Mouse (Mus musculus): ENCODE measurements around the gene Nrf1. TPM values are rescaled to one million over a fixed set of nuclear protein-coding genes. Genes with fewer than 3 reads are reported as not detected.

Nrf1 gene
- polyA plus RNA-seq, 1 experiment from 2014 or later = 70.1 TPM

DNA sequence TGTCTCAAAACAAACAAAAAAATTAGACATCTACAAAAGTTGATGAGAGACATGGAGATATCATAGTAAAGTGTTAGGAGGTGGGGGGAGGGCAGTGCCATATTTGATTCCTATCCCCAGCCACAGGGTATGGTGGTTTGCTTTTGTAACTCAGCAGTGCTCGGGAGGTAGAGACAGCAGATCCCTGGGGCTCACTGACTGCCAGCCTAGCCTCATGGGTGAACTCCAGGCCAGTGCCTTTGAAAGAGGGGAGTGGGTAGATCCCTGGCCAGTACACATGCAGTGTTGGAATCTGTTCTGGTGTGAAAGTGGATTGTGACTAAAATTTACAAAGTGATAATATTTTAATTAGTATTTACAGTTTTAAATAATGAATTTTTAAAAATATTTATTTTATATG is 75.6 kb downstream of the Nrf1 start:
- no peak overlapping the region for H3K4me2 ChIP-seq (replicated peaks; ENCODE audit: low read depth, low read length)

DNA sequence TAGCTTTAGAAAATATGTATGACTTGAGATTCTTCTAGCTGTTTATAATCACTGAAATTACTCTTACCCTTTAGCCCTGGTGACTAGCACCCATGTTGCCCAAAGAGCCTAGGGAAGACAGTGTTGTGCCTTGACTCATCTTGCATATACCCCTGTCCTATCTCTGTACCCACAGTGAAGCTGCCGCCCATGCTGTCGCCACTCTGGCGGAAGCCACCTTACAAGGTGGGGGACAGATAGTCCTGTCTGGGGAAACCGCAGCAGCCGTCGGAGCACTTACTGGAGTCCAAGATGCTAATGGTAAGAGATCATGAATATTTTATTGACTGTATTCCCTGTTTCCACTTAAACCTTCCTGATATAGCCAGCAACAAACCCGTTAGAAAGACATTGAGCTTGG is 78.3 kb downstream of the Nrf1 start:
- no peaks in the 10 kb centered on the region for H3K9me3 ChIP-seq (ENCODE audit: control insufficient read depth, low read length)
- no peaks in the 10 kb centered on the region for H3K27me3 ChIP-seq (ENCODE audit: control insufficient read depth, insufficient read depth, low read length)
- no peak overlapping the region for H3K9ac ChIP-seq (ENCODE audit: low read depth, low read length)
- no peak overlapping the region for H3K4me2 ChIP-seq (replicated peaks; ENCODE audit: low read depth, low read length)
- no peak overlapping the region for H3K4me3 ChIP-seq (ENCODE audit: low read length)
- H3K4me1 ChIP-seq (ENCODE audit: control insufficient read depth, insufficient read depth, low read length) = no peaks in the 10 kb centered on the region
- 95% methylated on average over 7 of the region's 7 CpGs for WGBS
- H3K27ac ChIP-seq (ENCODE audit: low read depth, low read length) = no peak overlapping the region
- ATAC-seq (ENCODE audit: low FRiP score, low TSS enrichment) = no peak
- H3K36me3 ChIP-seq (ENCODE audit: control insufficient read depth, insufficient read depth, low read length) = peaks cover 68% of the 10 kb centered on the region

More for the DNA sequence above, 75.6 kb downstream of the Nrf1 start:
- no peak overlapping the region for H3K27ac ChIP-seq (ENCODE audit: low read depth, low read length)
- no peaks in the 10 kb centered on the region for H3K4me1 ChIP-seq (ENCODE audit: control insufficient read depth, insufficient read depth, low read length)
- 96% methylated on average over 1 of the region's 1 CpGs for WGBS
- H3K9me3 ChIP-seq (ENCODE audit: control insufficient read depth, low read length) = no peaks in the 10 kb centered on the region
- no peak overlapping the region for H3K9ac ChIP-seq (ENCODE audit: low read depth, low read length)
- ATAC-seq (ENCODE audit: low FRiP score, low TSS enrichment) = no peak
- H3K36me3 ChIP-seq (ENCODE audit: control insufficient read depth, insufficient read depth, low read length) = peaks cover 79% of the 10 kb centered on the region
- H3K27me3 ChIP-seq (ENCODE audit: control insufficient read depth, insufficient read depth, low read length) = no peaks in the 10 kb centered on the region
- no peak overlapping the region for H3K4me3 ChIP-seq (ENCODE audit: low read length)

DNA sequence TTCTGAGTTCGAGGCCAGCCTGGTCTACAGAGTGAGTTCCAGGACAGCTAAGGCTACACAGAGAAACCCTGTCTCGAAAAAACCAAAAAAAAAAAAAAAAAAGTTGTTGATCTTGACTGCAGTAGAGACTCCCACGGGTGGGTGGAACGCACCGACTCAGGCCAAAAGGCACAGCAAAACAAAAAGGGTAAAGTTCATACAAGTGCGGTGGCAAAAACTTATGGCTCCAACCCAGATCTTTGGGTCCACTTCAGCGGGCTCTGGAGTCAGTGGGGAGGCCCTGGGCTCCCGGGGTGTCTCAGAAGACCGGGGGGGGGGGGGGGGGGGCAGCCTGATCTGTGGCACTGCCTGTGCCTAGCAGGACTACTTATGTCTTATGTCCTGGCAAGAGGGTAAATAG is 79.0 kb downstream of the Nrf1 start:
- Histone ChIP-seq H3K9ac (ENCODE audit: low read depth, low read length) (no peak overlapping the region), H3K36me3 (ENCODE audit: control insufficient read depth, insufficient read depth, low read length) (peaks cover 65% of the 10 kb centered on the region), H3K9me3 (ENCODE audit: control insufficient read depth, low read length) (no peaks in the 10 kb centered on the region), H3K4me3 (ENCODE audit: low read length) (no peak overlapping the region), H3K27me3 (ENCODE audit: control insufficient read depth, insufficient read depth, low read length) (no peaks in the 10 kb centered on the region), H3K27ac (ENCODE audit: low read depth, low read length) (no peak overlapping the region), H3K4me2 (replicated peaks; ENCODE audit: low read depth, low read length) (no peak overlapping the region), H3K4me1 (ENCODE audit: control insufficient read depth, insufficient read depth, low read length) (no peaks in the 10 kb centered on the region)
- WGBS = 64% methylated on average over 7 of the region's 9 CpGs
- no peak for ATAC-seq (ENCODE audit: low FRiP score, low TSS enrichment)

DNA sequence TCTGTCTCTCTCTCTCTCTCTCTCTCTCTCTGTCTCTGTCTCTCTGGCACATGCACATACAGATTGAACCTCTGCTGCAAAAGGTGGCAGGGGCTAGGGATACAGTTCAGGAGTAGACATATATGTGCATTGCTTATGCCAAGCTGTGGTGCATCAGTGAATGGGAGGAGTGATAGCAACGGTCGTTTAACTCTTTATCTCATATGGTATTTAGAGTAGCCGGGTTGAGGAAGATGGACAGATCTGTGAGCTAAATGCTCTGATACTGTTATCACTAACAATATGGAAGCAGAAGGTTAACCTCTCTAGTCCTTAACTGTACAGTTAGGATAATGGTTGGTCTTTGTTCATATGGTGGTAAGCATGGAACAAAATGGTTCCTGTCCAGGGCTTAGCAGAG is 84.6 kb downstream of the Nrf1 start:
- ATAC-seq (ENCODE audit: low FRiP score, low TSS enrichment) = no peak
- H3K27ac ChIP-seq (ENCODE audit: low read depth, low read length) = no peak overlapping the region
- no peak overlapping the region for H3K9ac ChIP-seq (ENCODE audit: low read depth, low read length)
- no peak overlapping the region for H3K4me3 ChIP-seq (ENCODE audit: low read length)
- no peaks in the 10 kb centered on the region for H3K4me1 ChIP-seq (ENCODE audit: control insufficient read depth, insufficient read depth, low read length)
- H3K9me3 ChIP-seq (ENCODE audit: control insufficient read depth, low read length) = no peaks in the 10 kb centered on the region
- 91% methylated on average over 3 of the region's 3 CpGs for WGBS
- H3K36me3 ChIP-seq (ENCODE audit: control insufficient read depth, insufficient read depth, low read length) = peaks cover 32% of the 10 kb centered on the region
- H3K27me3 ChIP-seq (ENCODE audit: control insufficient read depth, insufficient read depth, low read length) = no peaks in the 10 kb centered on the region
- no peak overlapping the region for H3K4me2 ChIP-seq (replicated peaks; ENCODE audit: low read depth, low read length)

DNA sequence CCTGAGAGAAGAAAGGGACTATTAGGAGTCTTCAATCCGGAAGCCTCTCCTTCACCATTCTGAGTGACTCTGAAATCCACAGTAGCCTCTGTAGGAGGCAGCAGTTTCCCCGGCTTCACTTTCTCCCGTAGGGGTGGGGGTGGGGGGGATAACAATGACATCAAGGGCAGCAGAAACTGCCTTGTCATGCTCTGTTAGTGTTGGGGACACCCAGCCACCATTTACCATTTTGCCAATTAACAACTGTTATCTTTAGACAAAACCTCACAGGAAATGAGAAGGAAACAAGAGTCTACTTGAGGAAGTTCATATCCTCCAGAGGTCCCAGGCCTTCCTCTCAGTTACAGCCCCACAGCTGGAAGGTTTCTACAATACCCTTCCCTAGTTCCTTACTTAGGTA is 87.8 kb downstream of the Nrf1 start:
- Histone ChIP-seq H3K36me3 (ENCODE audit: control insufficient read depth, insufficient read depth, low read length) (peaks cover 29% of the 10 kb centered on the region; the same call in 1 of the 2 replicates), H3K9me3 (ENCODE audit: control insufficient read depth, low read length) (no peaks in the 10 kb centered on the region), H3K4me3 (ENCODE audit: low read length) (no peak overlapping the region), H3K27ac (ENCODE audit: low read depth, low read length) (no peak overlapping the region), H3K4me1 (ENCODE audit: control insufficient read depth, insufficient read depth, low read length) (no peaks in the 10 kb centered on the region), H3K9ac (ENCODE audit: low read depth, low read length) (no peak overlapping the region), H3K27me3 (ENCODE audit: control insufficient read depth, insufficient read depth, low read length) (no peaks in the 10 kb centered on the region), H3K4me2 (replicated peaks; ENCODE audit: low read depth, low read length) (no peak overlapping the region)
- WGBS = 54% methylated on average over 3 of the region's 3 CpGs
- ATAC-seq (ENCODE audit: low FRiP score, low TSS enrichment) = no peak

DNA sequence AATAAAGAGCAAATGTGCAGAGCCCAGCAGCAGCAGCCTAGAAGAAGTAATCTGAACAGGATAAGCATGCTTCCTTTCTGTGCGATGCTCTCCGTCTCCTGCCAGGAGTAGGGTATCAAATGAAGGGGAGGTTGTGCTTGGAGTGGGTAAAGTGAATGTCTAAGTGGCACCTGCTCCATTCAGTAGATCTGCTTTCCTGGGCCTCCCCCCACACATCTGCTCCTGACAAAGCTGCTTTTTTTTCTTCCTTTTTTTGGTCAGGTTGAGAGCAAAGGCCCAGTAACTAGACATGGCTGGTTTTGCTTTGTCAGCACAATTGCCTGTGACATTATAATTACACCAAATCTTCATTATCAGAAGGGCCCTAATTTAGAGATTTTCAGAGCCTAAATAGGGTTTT is 89.4 kb downstream of the Nrf1 start:
- Histone ChIP-seq H3K27me3 (ENCODE audit: control insufficient read depth, insufficient read depth, low read length) (no peaks in the 10 kb centered on the region), H3K4me2 (replicated peaks; ENCODE audit: low read depth, low read length) (no peak overlapping the region), H3K9me3 (ENCODE audit: control insufficient read depth, low read length) (no peaks in the 10 kb centered on the region), H3K27ac (ENCODE audit: low read depth, low read length) (no peak overlapping the region), H3K9ac (ENCODE audit: low read depth, low read length) (no peak overlapping the region), H3K4me3 (ENCODE audit: low read length) (no peak overlapping the region), H3K4me1 (ENCODE audit: control insufficient read depth, insufficient read depth, low read length) (no peaks in the 10 kb centered on the region), H3K36me3 (ENCODE audit: control insufficient read depth, insufficient read depth, low read length) (peaks cover 33% of the 10 kb centered on the region; the same call in 1 of the 2 replicates)
- 65% methylated on average over 2 of the region's 2 CpGs for WGBS
- ATAC-seq (ENCODE audit: low FRiP score, low TSS enrichment) = peak; percentile 43; the same call in 1 of the 2 replicates

DNA sequence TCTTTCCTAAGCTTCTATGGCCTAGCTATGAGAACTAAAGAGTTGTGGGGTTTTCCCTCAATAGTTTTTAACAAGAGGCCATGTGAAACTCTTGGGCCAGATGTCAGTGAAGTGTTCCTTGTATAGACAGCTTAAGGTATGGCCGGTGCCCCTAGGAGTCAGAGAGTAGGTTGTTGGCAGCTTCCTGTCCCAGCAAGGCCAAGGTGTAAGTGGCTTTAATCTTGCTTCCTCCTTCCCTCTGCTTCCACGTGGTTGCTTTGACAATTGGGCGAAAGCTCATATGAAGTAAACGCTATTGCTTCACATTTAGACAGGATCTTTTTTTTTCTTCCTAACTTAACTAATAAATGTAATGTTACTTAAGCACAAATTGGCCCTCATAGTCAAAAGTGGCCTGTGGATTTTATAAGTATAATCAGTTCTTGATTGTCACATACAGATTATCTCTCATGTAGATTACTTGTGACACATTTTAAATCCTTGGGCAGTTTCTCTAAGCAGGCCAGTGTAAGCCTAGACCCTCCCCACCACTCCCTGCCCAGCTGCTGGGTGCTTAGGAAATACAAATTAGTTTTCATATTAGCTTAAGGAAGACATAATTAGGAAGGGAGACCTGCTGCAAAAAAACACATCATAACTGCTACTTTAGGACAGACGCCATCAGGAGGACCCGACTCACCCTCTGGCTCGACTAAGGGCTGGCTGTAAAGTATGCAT is 91.7 kb downstream of the Nrf1 start:
- no peak overlapping the region for H3K9ac ChIP-seq (ENCODE audit: low read depth, low read length)
- no peak overlapping the region for H3K4me3 ChIP-seq (ENCODE audit: low read length)
- H3K27me3 ChIP-seq (ENCODE audit: control insufficient read depth, insufficient read depth, low read length) = no peaks in the 10 kb centered on the region
- H3K36me3 ChIP-seq (ENCODE audit: control insufficient read depth, insufficient read depth, low read length) = peaks cover 42% of the 10 kb centered on the region; the same call in 1 of the 2 replicates
- WGBS = 91% methylated on average over 7 of the region's 7 CpGs
- no peak for ATAC-seq (ENCODE audit: low FRiP score, low TSS enrichment)
- no peaks in the 10 kb centered on the region for H3K4me1 ChIP-seq (ENCODE audit: control insufficient read depth, insufficient read depth, low read length)
- no peaks in the 10 kb centered on the region for H3K9me3 ChIP-seq (ENCODE audit: control insufficient read depth, low read length)
- no peak overlapping the region for H3K27ac ChIP-seq (ENCODE audit: low read depth, low read length)
- H3K4me2 ChIP-seq (replicated peaks; ENCODE audit: low read depth, low read length) = no peak overlapping the region

DNA sequence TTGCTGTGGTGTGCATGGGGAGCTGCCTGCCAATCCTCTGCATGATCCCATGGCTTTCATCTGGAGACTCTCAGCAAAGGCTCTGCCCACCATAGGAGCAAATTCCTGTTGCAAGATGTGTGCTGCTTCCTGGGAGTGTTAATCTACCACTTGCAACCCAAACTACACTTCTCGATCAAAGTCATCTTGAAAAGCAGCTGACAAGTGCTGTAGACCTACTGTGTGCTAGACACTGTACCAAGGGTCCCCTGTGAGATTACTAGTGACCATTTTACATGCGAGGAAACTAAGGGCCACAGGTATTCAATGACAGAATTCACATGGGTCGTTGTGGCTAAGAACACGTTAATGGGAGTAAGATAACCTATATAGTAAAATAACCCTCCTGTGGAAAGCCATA is 95.5 kb downstream of the Nrf1 start:
- peaks cover 52% of the 10 kb centered on the region; the same call in 1 of the 2 replicates for H3K36me3 ChIP-seq (ENCODE audit: control insufficient read depth, insufficient read depth, low read length)
- no peaks in the 10 kb centered on the region for H3K4me1 ChIP-seq (ENCODE audit: control insufficient read depth, insufficient read depth, low read length)
- no peak overlapping the region for H3K4me3 ChIP-seq (ENCODE audit: low read length)
- no peak overlapping the region for H3K4me2 ChIP-seq (replicated peaks; ENCODE audit: low read depth, low read length)
- no peak for ATAC-seq (ENCODE audit: low FRiP score, low TSS enrichment)
- H3K9ac ChIP-seq (ENCODE audit: low read depth, low read length) = no peak overlapping the region
- H3K27ac ChIP-seq (ENCODE audit: low read depth, low read length) = no peak overlapping the region
- 95% methylated on average over 4 of the region's 4 CpGs for WGBS
- H3K9me3 ChIP-seq (ENCODE audit: control insufficient read depth, low read length) = no peaks in the 10 kb centered on the region
- no peaks in the 10 kb centered on the region for H3K27me3 ChIP-seq (ENCODE audit: control insufficient read depth, insufficient read depth, low read length)

DNA sequence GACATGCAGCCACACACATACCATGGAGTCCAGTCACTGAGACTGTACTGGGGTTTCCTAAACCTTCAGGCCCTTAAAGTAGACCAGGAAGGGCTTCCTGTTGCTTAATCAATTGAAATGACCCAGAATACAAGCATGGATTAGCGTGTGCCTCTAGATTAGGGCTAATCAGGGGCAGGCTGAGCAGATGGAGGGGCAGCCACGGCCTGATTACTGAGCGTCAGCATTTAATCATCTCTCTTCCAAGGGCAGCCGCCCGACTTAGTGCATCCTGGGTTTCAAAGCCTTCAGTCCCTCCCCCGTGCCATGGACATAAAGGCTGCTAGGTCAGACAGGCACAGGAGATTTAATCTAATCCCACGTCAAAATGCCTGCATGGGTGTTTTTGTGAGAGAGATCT is 99.3 kb downstream of the Nrf1 start:
- Histone ChIP-seq H3K27me3 (ENCODE audit: control insufficient read depth, insufficient read depth, low read length) (no peaks in the 10 kb centered on the region), H3K9ac (ENCODE audit: low read depth, low read length) (no peak overlapping the region), H3K27ac (ENCODE audit: low read depth, low read length) (no peak overlapping the region), H3K9me3 (ENCODE audit: control insufficient read depth, low read length) (no peaks in the 10 kb centered on the region), H3K4me2 (replicated peaks; ENCODE audit: low read depth, low read length) (no peak overlapping the region), H3K4me3 (ENCODE audit: low read length) (no peak overlapping the region), H3K4me1 (ENCODE audit: control insufficient read depth, insufficient read depth, low read length) (no peaks in the 10 kb centered on the region), H3K36me3 (ENCODE audit: control insufficient read depth, insufficient read depth, low read length) (peaks cover 36% of the 10 kb centered on the region)
- 55% methylated on average over 7 of the region's 7 CpGs for WGBS
- ATAC-seq (ENCODE audit: low FRiP score, low TSS enrichment) = no peak
